Mouse (Mus musculus) hindlimb bud, embryonic 11.5 days (tissue): ENCODE results near the gene Ins2.

Experiments used
- DNase-seq: peaks from one replicate; pipeline ENCODE4 v3.0.0-alpha.2; 2012; ENCODE audit warnings: low read depth, low spot score; ENCODE audit errors: extremely low spot score

Gene Ins2

DNA sequence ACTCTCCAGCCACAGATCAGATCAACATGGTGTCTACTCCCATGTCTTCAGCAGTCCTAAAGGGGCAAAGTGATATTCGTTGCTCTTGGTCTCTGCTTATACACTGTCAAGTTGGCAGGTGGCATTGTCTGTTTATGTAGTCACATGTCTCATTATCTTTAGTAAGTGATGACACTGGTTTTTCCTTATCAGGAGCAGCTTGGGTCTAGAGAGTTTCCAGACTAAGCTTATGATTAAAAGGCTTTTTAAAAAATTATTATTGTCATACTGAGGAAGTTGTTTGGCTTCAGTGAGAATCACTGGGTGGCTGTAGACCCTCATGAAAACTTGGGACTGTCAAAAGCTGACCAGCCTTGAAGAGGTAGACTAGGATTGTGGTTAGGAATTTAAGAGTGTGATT is at the start of gene Ins2:
Gene Ins2 (minus strand): TSS at position 101 of the 400 bp plus-strand sequence.
- DNase-seq, result no peak

DNA sequence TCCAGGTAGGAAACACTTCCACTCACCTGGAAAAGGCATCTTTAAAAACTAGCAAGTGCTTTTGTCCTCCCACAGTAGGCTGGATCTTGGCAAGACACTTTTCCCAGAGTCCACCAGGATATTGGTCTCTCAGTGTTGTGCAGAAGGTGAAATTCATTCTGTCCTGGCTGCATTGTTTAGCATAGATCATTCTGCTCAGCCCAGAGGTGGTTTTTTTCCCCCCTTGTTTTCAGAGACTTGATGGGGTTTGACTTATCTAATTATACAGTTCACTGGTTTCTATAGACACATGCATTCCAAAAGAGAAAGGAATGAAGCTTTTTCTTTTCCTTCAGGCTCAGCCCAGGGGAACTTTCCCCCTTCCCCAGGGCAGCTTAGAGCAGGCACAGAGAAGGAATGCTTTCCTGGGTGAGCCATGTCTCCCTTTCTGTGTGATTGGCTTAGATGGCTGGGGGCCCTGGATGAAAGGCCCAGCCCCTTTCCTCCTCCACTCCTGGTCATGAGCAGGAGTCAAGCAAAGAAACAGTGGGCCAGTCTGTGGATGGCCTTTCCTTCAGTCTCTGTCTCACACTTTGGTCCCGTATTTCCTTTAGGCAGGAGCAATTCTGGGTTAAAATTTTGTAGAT is 49.6 kb upstream of the Ins2 start:
- no peak for DNase-seq

DNA sequence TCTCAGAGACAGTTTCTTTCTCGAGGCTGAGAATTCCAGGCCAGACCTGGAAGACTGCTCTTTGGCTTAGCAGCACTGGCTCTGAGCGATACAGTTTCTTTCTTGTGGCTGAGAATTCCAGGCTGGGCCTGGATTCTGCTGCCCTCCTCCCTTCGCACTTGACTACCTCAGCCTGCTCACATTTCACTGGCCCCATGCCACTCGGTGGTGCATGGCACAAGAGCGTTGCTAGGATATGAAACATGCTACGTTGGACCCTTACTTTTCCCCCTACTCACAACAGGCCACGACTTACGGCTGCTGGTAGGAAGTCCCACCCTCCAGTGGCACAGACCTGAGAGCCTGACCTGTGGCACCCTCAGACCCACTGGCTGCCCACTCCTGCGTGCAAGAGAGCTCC is 46.5 kb upstream of the Ins2 start:
- no peak for DNase-seq

DNA sequence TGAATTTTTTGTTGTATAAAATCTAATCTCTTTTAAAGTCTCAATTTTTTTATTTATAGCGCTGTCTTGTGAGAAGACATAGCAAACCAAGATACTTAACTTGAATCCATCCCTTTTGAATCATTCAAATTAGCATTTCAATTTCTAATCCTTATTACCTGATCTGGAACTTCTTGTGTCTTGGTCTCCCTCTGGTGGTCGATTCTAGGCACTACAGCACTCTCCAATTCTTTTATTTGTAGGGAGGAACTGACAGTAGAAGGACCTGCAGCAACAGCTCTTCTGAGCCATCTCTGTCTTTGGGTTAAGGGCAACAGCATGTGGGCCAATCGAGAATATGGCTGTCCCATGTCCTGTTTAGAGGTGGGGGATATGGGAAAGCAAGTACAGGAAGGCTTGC is 5.4 kb downstream of the Ins2 start:
- no peak for DNase-seq

DNA sequence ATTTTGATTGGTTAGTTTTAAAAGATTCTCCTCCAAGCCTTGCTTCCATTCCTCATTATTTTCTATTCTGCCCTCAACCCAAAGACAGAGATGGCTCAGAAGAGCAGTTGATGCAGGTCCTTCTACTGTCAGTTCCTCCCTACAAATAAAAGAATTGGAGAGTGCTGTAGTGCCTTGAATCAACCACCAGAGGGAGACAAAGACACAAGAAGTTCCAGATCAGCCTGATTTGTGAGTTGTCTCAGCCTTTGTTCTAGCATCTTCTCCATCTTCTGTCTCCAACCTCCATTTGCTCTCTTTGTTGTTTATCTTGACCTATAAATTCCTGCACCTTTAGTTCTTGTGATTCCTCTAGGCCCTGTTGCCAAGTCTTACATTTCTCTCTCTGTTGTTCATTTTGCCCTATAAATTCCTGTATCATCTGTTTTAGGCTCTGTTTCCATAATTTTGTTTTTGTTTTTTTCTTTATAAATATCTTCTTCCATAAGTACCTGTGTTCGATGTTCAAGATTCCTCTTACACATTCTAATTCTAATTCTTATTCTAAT is 6.2 kb downstream of the Ins2 start:
- peak; percentile 52 for DNase-seq

DNA sequence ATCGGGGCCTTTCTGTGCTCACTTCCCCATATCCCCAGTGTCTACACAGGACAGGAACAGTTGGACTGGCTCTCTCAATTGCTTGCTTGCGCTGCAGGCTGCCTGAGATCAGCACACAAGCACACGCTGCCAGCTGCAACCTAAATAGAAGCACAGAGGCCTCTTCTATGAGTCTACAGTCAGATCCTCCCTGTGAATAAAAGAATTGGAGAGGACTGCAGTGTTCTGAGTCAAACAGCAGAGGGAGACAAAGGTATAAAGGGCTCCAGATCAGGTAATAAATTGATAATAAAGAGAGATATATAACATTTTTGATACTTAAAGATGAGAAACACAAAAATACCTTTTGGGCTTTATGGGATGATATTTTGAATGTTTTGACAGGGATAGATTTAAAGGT is 17.2 kb downstream of the Ins2 start:
- DNase-seq, result no peak

DNA sequence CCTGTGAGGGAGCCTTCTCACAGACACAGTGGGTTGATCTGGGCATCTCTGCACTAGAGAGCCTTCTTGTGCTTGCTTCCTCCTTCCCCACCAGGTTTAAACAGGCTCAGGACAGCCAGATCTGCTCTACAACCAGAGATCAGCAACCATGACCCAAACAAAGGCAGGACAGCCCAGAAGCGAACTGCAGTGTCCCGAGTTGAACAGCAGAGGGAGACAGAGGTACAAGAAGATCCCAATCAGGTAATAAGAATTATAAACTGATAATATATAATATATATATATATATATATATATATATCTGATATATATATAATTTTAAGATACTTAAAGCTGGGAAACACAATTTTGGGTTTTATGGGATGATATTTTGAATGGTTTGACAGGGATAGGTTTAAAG is 22.5 kb downstream of the Ins2 start:
- peak; percentile 24 for DNase-seq

DNA sequence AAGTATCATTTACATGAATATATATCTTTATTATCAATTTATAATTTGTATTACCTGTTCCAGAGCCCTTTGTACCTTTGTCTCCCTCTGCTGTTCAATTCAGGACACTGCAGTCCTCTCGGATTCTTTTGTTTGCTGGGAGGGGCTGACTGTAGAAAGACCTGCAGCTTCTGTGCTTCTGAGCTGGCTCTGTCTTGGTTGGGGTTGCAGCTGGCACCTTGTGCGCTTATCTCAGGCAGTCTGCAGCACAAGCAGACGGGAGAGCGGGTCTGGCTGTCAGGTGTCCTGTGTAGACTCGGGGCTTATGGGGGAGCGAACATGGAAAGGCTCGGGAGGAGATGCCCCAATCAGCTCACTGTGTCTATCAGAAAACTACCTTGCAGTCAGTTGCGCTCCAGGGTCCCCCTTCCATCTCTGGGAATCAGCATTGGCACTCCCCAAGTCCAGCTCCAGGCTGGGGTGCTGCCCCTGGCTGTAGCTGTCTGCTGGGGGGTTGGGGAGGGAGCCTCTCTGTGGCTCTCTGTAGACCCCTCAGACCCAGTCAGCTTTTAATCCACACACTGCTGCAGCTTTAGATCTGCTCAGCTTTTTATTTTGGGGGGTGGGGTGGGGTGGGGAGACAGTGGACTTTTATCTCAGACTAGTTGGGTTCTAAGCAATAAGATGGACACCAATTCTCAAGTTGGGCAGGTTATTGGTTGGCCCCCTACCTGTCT is 28.2 kb downstream of the Ins2 start:
- DNase-seq, result peak; percentile 57

DNA sequence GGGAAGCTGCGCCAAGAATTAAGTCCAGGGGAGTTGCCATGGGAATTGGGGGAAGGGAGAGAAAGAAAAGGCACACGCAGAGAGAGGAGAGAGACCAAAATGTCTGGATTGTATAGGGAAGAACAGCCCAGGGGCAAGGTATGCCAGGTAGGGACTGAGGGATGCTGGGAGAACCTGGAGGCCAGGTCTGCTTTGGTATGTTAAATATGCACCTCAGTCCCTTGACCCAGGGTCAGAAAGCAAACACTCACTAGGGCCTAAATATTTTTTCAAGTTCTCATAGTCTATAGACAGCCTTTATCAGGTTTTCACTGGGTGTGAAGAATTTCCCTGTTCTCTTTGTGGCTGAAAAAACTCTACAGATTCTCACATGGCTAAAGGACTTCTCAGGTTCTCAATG is 36.3 kb downstream of the Ins2 start:
- DNase-seq, result no peak

DNA sequence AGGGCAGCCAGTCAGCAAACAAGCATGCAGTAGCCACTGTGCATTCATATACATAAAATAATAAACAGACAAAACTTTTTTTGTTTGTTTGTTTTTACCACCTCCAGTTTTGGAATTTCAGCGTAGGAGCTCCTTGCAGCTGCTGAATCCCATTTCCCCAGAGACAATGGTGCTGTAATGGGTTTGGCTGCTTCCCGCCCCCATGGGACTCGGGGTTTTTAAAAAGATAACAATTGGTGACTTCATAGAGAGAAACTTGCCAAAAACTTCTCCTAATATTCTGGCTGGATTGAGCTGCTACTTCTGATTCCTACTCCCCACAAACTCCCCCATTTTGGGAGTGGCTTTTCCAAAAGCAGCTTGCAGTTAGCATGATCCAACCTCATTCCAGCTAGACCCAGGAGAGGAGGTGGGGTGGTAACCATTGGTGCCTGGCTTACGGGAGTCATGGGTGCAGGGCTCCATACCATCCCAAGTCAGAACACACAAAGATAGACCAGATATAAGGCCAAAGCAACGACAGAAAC is 43.8 kb downstream of the Ins2 start:
- DNase-seq, result no peak

DNA sequence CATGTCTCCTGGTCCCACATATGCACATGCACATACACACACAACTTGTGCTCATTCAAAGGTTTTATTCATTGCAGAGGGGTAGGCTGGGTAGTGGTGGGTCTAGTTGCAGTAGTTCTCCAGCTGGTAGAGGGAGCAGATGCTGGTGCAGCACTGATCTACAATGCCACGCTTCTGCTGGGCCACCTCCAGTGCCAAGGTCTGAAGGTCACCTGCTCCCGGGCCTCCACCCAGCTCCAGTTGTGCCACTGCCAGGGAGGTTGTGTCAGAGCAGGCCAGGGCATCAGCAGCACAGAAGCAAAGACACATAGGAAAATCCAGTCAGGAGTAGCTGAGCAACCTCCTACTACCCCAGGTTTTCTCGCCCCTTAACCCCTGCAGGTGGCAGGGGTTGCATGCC is 64.6 kb downstream of the Ins2 start:
- DNase-seq, result no peak

DNA sequence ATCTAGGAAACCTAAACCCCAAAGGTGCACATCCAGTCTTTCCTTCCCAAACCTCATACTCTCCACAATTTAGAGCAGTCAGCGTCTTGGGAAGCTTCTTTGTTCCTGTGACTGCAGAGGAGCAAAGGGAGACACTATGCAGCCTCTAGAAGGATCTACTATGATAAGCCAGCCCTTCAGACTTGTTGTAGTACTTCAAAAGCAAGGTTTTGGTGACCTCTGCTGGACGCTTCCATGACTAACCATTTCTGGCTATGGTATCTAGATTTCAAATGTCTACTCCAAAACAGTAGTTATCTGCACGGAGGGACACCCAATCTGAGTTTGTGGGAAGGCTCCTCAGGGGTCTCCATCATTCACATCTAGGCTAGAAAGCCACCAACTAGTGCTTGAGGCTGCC is 67.5 kb downstream of the Ins2 start:
- no peak for DNase-seq

DNA sequence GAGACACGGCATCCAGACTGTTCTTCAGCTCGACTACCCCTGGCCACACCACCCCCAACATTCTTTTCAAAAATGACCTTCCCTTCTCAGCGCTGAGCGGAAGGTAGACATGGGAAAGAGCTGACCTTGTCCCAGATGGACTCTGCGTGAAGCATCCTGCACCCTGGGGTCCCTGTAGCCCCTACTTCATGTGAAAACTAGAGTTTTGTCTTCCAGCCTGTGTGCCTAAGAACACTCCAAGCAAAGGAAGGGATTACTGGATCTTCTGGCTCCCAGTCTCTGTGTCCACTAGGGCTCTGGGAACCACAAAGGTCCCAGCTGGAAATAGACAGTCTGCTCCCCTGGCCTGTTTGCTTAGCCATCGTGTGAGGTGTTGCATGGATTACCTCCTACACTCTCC is 68.0 kb downstream of the Ins2 start:
- DNase-seq, result no peak

DNA sequence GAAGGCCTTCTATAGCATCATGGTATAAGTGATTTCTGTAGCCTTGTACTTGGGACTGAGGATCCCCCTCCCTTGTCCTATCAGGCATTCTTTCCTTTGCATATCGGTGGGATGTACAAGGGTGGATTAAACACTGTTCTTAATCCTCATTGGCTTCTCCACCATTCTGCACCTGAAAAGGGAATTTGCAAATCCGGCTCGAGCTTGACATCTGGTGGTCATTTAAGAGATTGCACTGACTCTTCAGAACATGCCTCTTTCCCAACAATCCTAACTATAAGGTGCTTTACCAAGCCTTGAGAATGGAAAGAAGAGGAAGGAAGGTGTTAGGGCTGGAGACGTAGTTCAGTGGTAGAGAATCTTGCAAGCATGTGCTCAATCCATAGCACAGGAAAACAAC is 71.1 kb downstream of the Ins2 start:
- DNase-seq, result no peak

DNA sequence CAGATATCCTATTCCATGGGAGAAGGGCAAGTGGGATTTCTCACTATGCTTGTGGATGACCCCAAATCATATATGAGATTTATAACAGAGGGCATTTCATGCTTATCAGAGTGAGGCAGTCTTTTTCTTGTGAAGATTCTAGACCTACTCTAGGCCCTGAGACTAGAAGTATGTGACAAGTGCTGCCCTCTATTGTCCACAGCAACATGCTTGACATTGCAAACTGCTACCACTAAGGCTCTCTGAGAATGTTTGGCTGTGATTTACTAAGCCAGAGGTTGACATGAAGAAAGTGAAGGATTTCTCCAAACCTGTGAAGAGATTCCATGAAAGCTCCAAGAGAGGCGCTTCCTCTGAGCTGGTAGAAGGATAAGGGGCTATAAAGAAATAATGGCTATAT is 72.1 kb downstream of the Ins2 start:
- no peak for DNase-seq

DNA sequence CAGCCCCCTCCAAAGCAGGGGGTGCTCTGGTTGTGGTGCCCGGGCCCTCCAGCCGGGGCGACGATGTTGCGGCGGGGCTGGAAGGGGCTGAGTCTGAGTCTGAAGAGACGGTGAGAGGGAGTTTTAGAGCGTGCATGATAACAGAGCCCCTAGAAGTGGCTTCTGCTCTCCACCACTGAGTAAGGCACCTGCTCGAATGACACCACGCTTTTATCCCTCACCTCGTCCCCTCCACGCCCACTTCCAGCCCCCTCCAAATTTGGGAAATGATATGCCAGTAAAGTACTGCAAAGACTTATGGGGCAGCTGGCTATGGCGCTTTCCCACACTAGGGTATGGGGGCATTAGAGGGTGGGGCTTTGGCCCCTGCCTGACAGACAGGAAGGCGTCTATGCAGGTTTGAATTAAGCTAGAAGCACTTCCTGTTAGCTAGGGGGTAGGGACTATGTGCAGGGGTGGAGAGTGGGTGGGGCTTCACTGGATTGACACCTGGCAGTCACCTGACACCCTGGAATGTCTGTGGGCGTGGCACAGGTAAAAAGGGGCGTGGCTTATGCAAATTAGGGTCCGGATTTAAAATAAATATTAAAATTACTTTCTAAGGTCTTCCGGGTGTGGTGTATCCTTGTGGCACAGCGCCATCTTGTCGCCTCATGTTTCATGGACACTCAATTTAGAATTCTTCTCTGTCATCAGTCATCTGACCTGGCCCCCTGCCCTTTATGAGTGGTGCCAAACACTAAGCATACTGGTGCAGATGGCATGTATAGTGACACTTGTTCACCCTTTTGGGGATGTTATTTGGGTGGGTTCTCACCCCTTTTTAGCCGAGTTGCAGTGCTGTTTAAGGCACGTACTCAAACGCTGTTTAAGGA is 73.2 kb downstream of the Ins2 start, which contains the start of gene Gm49394:
Gene Gm49394 (minus strand): TSS at position 192 of the 875 bp plus-strand sequence.
- DNase-seq, result no peak

DNA sequence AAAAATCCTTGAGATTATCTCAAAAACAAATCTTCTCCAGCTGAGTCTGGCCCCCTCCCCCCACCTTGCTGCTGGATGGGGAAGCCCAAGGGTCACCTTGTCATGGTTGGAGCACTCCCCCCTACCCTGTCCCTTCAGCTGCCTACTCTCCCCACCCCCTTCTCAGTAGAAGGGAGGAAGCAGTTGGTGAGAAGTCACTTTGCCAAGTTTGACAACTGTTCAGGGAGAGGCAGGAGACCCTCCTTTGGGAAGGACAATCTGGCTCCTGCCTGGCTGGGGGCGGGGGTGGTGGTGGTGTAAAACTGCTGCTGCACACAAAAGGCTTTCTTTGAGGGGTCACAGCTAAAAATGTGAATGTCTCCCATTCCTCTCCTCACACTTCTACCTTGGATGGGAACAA is 74.9 kb downstream of the Ins2 start:
- no peak for DNase-seq

DNA sequence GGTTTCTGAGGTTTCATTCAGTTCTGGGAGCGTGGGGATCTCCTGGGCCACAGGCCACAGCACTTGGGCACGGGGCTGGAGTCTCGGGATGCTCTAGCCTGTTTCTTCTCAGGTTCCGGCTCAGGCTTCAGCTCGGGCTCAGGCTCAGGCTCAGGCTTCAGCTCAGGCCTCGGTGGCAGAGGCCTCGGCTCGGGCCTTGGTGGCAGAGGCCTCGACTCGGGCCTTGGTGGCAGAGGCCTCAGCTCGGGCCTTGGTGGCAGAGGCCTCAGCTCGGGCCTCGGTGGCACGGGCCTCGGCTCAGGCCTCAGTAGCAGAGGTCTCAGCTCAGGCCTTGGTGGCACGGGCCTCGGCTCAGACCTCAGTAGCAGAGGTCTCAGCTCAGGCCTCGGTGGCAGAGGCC is 75.7 kb downstream of the Ins2 start:
- no peak for DNase-seq

DNA sequence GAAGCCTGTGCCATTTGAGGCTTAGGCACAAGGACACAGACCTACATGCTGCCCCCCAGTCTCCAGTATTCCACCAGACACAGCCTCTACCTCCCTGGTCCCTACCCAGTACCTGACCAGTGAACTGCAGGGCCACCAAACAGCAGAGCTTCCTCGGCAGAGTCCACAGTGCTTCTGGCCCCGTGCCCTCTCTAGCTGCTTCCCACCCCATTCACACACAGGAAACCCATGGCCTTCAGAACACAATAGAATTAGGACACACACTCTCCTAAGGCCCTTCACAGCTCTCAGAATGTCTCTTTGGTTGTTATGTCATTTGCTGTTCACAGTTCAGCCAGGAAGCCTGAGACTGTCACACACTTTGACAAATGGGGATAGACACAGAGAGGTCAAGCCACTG is 76.5 kb downstream of the Ins2 start, which contains the start of gene Igf2:
Gene Igf2 (minus strand): TSS at position 158 of the 400 bp plus-strand sequence.
- no peak for DNase-seq

DNA sequence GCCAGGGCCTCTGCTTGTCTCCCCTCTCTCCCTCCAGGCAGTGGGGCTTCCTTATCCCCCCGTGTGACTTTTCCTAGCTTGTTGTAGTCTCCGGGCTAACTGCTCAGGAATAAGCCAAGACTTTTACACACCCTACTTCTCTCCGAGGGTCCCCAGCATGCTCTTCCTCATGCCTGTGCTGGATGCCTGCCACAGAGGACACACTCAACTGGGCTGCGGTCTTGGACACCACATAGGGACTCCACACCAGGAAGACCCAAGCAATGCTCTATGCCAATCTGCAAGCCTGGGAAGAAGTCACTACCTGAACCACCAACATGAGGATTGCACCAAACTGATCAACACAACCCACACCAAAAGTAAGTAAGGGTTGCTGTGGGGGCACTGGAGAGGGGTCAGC is 77.1 kb downstream of the Ins2 start:
- no peak for DNase-seq

DNA sequence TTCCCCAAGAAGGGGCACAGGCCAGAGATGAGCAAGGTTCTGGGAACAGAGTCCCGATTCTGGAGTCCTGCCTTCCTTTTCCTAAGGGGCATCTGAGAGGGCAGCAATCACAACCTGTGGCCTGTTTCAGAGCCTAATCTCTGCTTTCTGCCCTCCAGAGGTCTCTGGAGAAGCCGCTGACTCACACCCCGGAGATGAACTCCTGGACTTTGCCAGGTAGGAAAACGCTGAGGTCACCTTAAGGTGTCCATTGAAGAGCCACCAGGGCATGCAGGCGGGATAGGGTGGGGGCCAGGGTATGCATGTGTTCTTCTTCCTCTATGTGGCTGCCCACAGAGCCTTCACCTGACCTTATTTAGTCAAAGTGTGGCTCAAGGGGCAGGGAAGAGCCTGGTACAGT is 77.8 kb downstream of the Ins2 start:
- DNase-seq, result no peak
